Mouse (Mus musculus): Measurements from ENCODE around the gene Zfp704. TPM values are rescaled to one million over a fixed set of nuclear protein-coding genes. Genes with fewer than 3 reads are reported as not detected.
"Not testable (repeated sequence)": the region's sequence is repeated elsewhere in the genome, so short reads cannot be mapped to it uniquely, and the experiment has no call there.

Gene Zfp704
- polyA plus RNA-seq, 2 experiments: 13.4 to 13.8 TPM

GRCm38 (mm10) chr3:9576872-9577271 is 33.0 kb downstream of the Zfp704 start:
- DNase-seq (ENCODE audit: low spot score) (no peak), ATAC-seq (ENCODE audit: low FRiP score, low read depth) (no peak)
- Histone ChIP-seq H3K27me3 (ENCODE audit: control insufficient read depth, insufficient read depth, low read length) (no peaks in the 10 kb centered on the region), H3K4me3 (replicated peaks; ENCODE audit: low read length) (no peak overlapping the region), H3K9ac (ENCODE audit: low read depth, low read length, severe bottlenecking) (no peak overlapping the region), H3K36me3 (ENCODE audit: control insufficient read depth, insufficient read depth, low read length) (no peaks in the 10 kb centered on the region), H3K4me1 (ENCODE audit: control insufficient read depth, insufficient read depth, low read length) (peaks cover 44% of the 10 kb centered on the region), H3K4me2 (replicated peaks; ENCODE audit: low read depth, low read length, severe bottlenecking) (no peak overlapping the region), H3K9me3 (ENCODE audit: control insufficient read depth, low read length) (no peaks in the 10 kb centered on the region), H3K27ac (replicated peaks; ENCODE audit: low read depth, low read length) (no peak overlapping the region)
- no peak for TF ChIP-seq POLR2A (IDR thresholded peaks at IDR 0.05; ENCODE audit: borderline replicate concordance, extremely low read depth, insufficient read depth, insufficient read length)
- 54% methylated on average over 4 of the region's 4 CpGs for WGBS

- Histone ChIP-seq H3K27ac (replicated peaks; ENCODE audit: low read depth, low read length) (0 out of 2 replicates have a peak overlapping the region, but pooled peaks have one; percentile 5), H3K9ac (ENCODE audit: low read depth, low read length, severe bottlenecking) (no peak overlapping the region), H3K36me3 (ENCODE audit: control insufficient read depth, insufficient read depth, low read length) (no peaks in the 10 kb centered on the region), H3K4me1 (ENCODE audit: control insufficient read depth, insufficient read depth, low read length) (peaks cover 43% of the 10 kb centered on the region), H3K9me3 (ENCODE audit: control insufficient read depth, low read length) (no peaks in the 10 kb centered on the region), H3K27me3 (ENCODE audit: control insufficient read depth, insufficient read depth, low read length) (no peaks in the 10 kb centered on the region), H3K4me2 (replicated peaks; ENCODE audit: low read depth, low read length, severe bottlenecking) (peak overlapping the region; percentile 17; the same call in 1 of the 2 replicates), H3K4me3 (replicated peaks; ENCODE audit: low read length) (no peak overlapping the region)
- ATAC-seq (ENCODE audit: low FRiP score, low read depth) (no peak), DNase-seq (ENCODE audit: low spot score) (no peak)
- WGBS: 56% methylated on average over 8 of the region's 8 CpGs
- no peak for TF ChIP-seq POLR2A (IDR thresholded peaks at IDR 0.05; ENCODE audit: borderline replicate concordance, extremely low read depth, insufficient read depth, insufficient read length)
Measured at GRCm38 (mm10) chr3:9574305-9574704, 35.6 kb downstream of the Zfp704 start.

- Histone ChIP-seq H3K4me1 (ENCODE audit: control insufficient read depth, insufficient read depth, low read length) (peaks cover 42% of the 10 kb centered on the region), H3K27ac (replicated peaks; ENCODE audit: low read depth, low read length) (no peak overlapping the region), H3K9me3 (ENCODE audit: control insufficient read depth, low read length) (no peaks in the 10 kb centered on the region), H3K27me3 (ENCODE audit: control insufficient read depth, insufficient read depth, low read length) (no peaks in the 10 kb centered on the region), H3K36me3 (ENCODE audit: control insufficient read depth, insufficient read depth, low read length) (no peaks in the 10 kb centered on the region), H3K4me2 (replicated peaks; ENCODE audit: low read depth, low read length, severe bottlenecking) (no peak overlapping the region), H3K4me3 (replicated peaks; ENCODE audit: low read length) (no peak overlapping the region), H3K9ac (ENCODE audit: low read depth, low read length, severe bottlenecking) (no peak overlapping the region)
- peak; percentile 89 for DNase-seq (ENCODE audit: low spot score)
- ATAC-seq (ENCODE audit: low FRiP score, low read depth): peak; percentile 87
- no peak for TF ChIP-seq POLR2A (IDR thresholded peaks at IDR 0.05; ENCODE audit: borderline replicate concordance, extremely low read depth, insufficient read depth, insufficient read length)
- WGBS: 4% methylated on average over 6 of the region's 6 CpGs
Measured at GRCm38 (mm10) chr3:9573581-9573980, 36.3 kb downstream of the Zfp704 start.

- no peak for TF ChIP-seq POLR2A (IDR thresholded peaks at IDR 0.05; ENCODE audit: borderline replicate concordance, extremely low read depth, insufficient read depth, insufficient read length)
Measured at GRCm38 (mm10) chr3:9572261-9572660, 37.6 kb downstream of the Zfp704 start.

GRCm38 (mm10) chr3:9570782-9571181 is 39.1 kb downstream of the Zfp704 start:
- no peak for TF ChIP-seq POLR2A (IDR thresholded peaks at IDR 0.05; ENCODE audit: borderline replicate concordance, extremely low read depth, insufficient read depth, insufficient read length)
- Histone ChIP-seq H3K27ac (replicated peaks; ENCODE audit: low read depth, low read length) (no peak overlapping the region), H3K9me3 (ENCODE audit: control insufficient read depth, low read length) (no peaks in the 10 kb centered on the region), H3K9ac (ENCODE audit: low read depth, low read length, severe bottlenecking) (no peak overlapping the region), H3K36me3 (ENCODE audit: control insufficient read depth, insufficient read depth, low read length) (no peaks in the 10 kb centered on the region), H3K4me2 (replicated peaks; ENCODE audit: low read depth, low read length, severe bottlenecking) (no peak overlapping the region), H3K27me3 (ENCODE audit: control insufficient read depth, insufficient read depth, low read length) (no peaks in the 10 kb centered on the region), H3K4me3 (replicated peaks; ENCODE audit: low read length) (no peak overlapping the region), H3K4me1 (ENCODE audit: control insufficient read depth, insufficient read depth, low read length) (peaks cover 38% of the 10 kb centered on the region)
- WGBS: 93% methylated on average over 4 of the region's 4 CpGs
- no peak for DNase-seq (ENCODE audit: low spot score)
- ATAC-seq (ENCODE audit: low FRiP score, low read depth): no peak

More at GRCm38 (mm10) chr3:9572261-9572660, 37.6 kb downstream of the Zfp704 start:
- ATAC-seq (ENCODE audit: low FRiP score, low read depth): no peak
- no peaks in the 10 kb centered on the region for H3K27me3 ChIP-seq (ENCODE audit: control insufficient read depth, insufficient read depth, low read length)
- no peak for DNase-seq (ENCODE audit: low spot score)
- no peak overlapping the region for H3K9ac ChIP-seq (ENCODE audit: low read depth, low read length, severe bottlenecking)
- H3K4me2 ChIP-seq (replicated peaks; ENCODE audit: low read depth, low read length, severe bottlenecking): no peak overlapping the region
- WGBS: 62% methylated on average over 8 of the region's 8 CpGs
- H3K4me1 ChIP-seq (ENCODE audit: control insufficient read depth, insufficient read depth, low read length): peaks cover 51% of the 10 kb centered on the region
- H3K4me3 ChIP-seq (replicated peaks; ENCODE audit: low read length): no peak overlapping the region
- no peak overlapping the region for H3K27ac ChIP-seq (replicated peaks; ENCODE audit: low read depth, low read length)
- H3K36me3 ChIP-seq (ENCODE audit: control insufficient read depth, insufficient read depth, low read length): no peaks in the 10 kb centered on the region
- H3K9me3 ChIP-seq (ENCODE audit: control insufficient read depth, low read length): no peaks in the 10 kb centered on the region

GRCm38 (mm10) chr3:9569706-9570105 is 40.2 kb downstream of the Zfp704 start:
- WGBS: 88% methylated on average over 4 of the region's 4 CpGs
- not testable (repeated sequence) for ATAC-seq (ENCODE audit: low FRiP score, low read depth); H3K4me3 ChIP-seq (replicated peaks; ENCODE audit: low read length); H3K4me2 ChIP-seq (replicated peaks; ENCODE audit: low read depth, low read length, severe bottlenecking); DNase-seq (ENCODE audit: low spot score); H3K9me3 ChIP-seq (ENCODE audit: control insufficient read depth, low read length); H3K27ac ChIP-seq (replicated peaks; ENCODE audit: low read depth, low read length); H3K9ac ChIP-seq (ENCODE audit: low read depth, low read length, severe bottlenecking); H3K36me3 ChIP-seq (ENCODE audit: control insufficient read depth, insufficient read depth, low read length); H3K27me3 ChIP-seq (ENCODE audit: control insufficient read depth, insufficient read depth, low read length)
- H3K4me1 ChIP-seq (ENCODE audit: control insufficient read depth, insufficient read depth, low read length): peaks cover 29% of the 10 kb centered on the region
